Mouse (Mus musculus) C2C12 (cell line): ENCODE measurements around the gene Gm773. TPM values are rescaled to one million over a fixed set of nuclear protein-coding genes. Genes with fewer than 3 reads are reported as not detected.
A peak's percentile ranks its signal among the peaks of the same experiment; 100 is the strongest.
"Not testable (repeated sequence)": the region's sequence is repeated elsewhere in the genome, so short reads cannot be mapped to it uniquely, and the experiment has no call there.

Experiments
- H3K27me3 ChIP-seq: one replicate; pipeline ENCODE4 v1.6.1; 2011; ENCODE audit not compliant: control insufficient read depth, insufficient read depth, insufficient read length
- H3K36me3 ChIP-seq: one replicate; pipeline ENCODE4 v1.6.1; 2011; ENCODE audit not compliant: control insufficient read depth, insufficient read depth
- H3K4me3 ChIP-seq: one replicate; pipeline ENCODE4 v1.5.1; 2011; ENCODE audit warnings: mild to moderate bottlenecking, control low read depth; ENCODE audit not compliant: poor library complexity, insufficient read depth, severe bottlenecking
- H3K79me2 ChIP-seq: one replicate; pipeline ENCODE4 v1.6.1; 2011; ENCODE audit not compliant: control insufficient read depth, insufficient read depth
- H3K79me3 ChIP-seq: one replicate; pipeline ENCODE4 v1.6.1; 2011; ENCODE audit warnings: low read depth, control low read depth
- H3ac ChIP-seq: one replicate; pipeline ENCODE3; 2011; ENCODE audit warnings: low read depth; ENCODE audit not compliant: control insufficient read depth, insufficient read length
- CEBPB ChIP-seq: IDR thresholded peaks from one replicate; pipeline ENCODE4 v1.6.1; 2011; ENCODE audit warnings: low read depth, mild to moderate bottlenecking, control low read depth, moderate library complexity
- CTCF ChIP-seq: IDR thresholded peaks from one replicate; pipeline ENCODE4 v1.5.1; 2011; ENCODE audit not compliant: control insufficient read depth, insufficient read depth, insufficient read length
- FOSL1 ChIP-seq: IDR thresholded peaks from one replicate; pipeline ENCODE4 v1.8.0; 2011; ENCODE audit warnings: mild to moderate bottlenecking, low read length; ENCODE audit not compliant: poor library complexity, insufficient read depth, severe bottlenecking
- MAX ChIP-seq: IDR thresholded peaks from one replicate; pipeline ENCODE4 v1.6.1; 2011; ENCODE audit warnings: mild to moderate bottlenecking, control low read depth
- MYOD1 ChIP-seq: IDR thresholded peaks from one replicate; pipeline ENCODE4 v1.6.1; 2011; ENCODE audit warnings: low read depth; ENCODE audit not compliant: control insufficient read depth, insufficient read length
- MYOG ChIP-seq: IDR thresholded peaks from one replicate; pipeline ENCODE4 v1.6.1; 2011; ENCODE audit not compliant: control insufficient read depth, insufficient read length; ENCODE audit errors: extremely low read depth
- USF1 ChIP-seq: IDR thresholded peaks from one replicate; pipeline ENCODE4 v1.6.1; 2011; ENCODE audit warnings: low read depth, mild to moderate bottlenecking, control low read depth, moderate library complexity
- long read RNA-seq, 2 experiments: library from polyadenylated mRNA; unstranded; transcript quantifications; one replicate each; pipeline ENCODE4 v2.0.0; 2019 to 2020
- polyA plus RNA-seq: library from polyadenylated mRNA; unstranded; fragments of >200 nt; fragmentation: generic; extraction: Trizol; gene quantifications from one replicate; pipeline ENCODE4 v1.2.1, GENCODE M21; 2012; ENCODE audit warnings: missing spikeins

Gene Gm773
- 29.3 TPM for polyA plus RNA-seq
- long read RNA-seq, experiment 1, partial matches to known transcripts, result 0 of 1 reads
- long read RNA-seq, experiment 1, other reads (novel, unspliced or antisense), result 0 of 1 reads
- long read RNA-seq, experiment 2, partial matches to known transcripts, result 0 of 1 reads
- long read RNA-seq, experiment 2, other reads (novel, unspliced or antisense), result 1 of 1 reads

- Histone ChIP-seq H3K79me2 (peaks cover 8% of the 10 kb centered on the region), H3K36me3 (no peaks in the 10 kb centered on the region), H3ac (peak within 1 kb of the TSS; percentile 44), H3K4me3 (no peak within 1 kb of the TSS), H3K79me3 (peaks cover 1% of the 10 kb centered on the region), H3K27me3 (no peaks in the 10 kb centered on the region)
- TF ChIP-seq CTCF (no peak), MYOG (no peak), CEBPB (no peak), MYOD1 (no peak), USF1 (no peak), FOSL1 (no peak), MAX (no peak)
Observed at GRCm38 (mm10) chrX:56212771-56213170, at the start of gene Gm773. Gm773 (minus strand) TSS chrX:56212881.

- H3K27me3 ChIP-seq, H3K79me2 ChIP-seq, H3K4me3 ChIP-seq, H3K36me3 ChIP-seq, H3K79me3 ChIP-seq, H3ac ChIP-seq: not testable (repeated sequence)
Observed at GRCm38 (mm10) chrX:56186449-56186848, 26.2 kb downstream of the Gm773 start.

GRCm38 (mm10) chrX:56151396-56151795, 61.3 kb downstream of the Gm773 start:
- Histone ChIP-seq H3K36me3 (no peaks in the 10 kb centered on the region), H3ac (no peak overlapping the region), H3K79me3 (no peaks in the 10 kb centered on the region), H3K27me3 (no peaks in the 10 kb centered on the region), H3K79me2 (no peaks in the 10 kb centered on the region), H3K4me3 (no peak overlapping the region)
- TF ChIP-seq CTCF, result no peak
- no peak for TF ChIP-seq CEBPB
- no peak for TF ChIP-seq MYOG
- TF ChIP-seq MYOD1, result no peak
- TF ChIP-seq FOSL1, result no peak
- no peak for TF ChIP-seq MAX
- no peak for TF ChIP-seq USF1

Other genes starting within 250 kb of the Gm773 start
- 20.7 TPM for gene 3830403N18Rik, start 76.3 kb downstream of the Gm773 start, polyA plus RNA-seq
- 0.69 TPM for gene Zfp449, start 133.5 kb upstream of the Gm773 start, polyA plus RNA-seq
- gene Smim10l2a, start 161.7 kb upstream of the Gm773 start, polyA plus RNA-seq, result not detected
- not detected for gene Gm2174, start 235.1 kb upstream of the Gm773 start, polyA plus RNA-seq
- gene Ints6l, start 242.0 kb upstream of the Gm773 start, polyA plus RNA-seq, result 1.2 TPM